In the genomic region with DNA sequence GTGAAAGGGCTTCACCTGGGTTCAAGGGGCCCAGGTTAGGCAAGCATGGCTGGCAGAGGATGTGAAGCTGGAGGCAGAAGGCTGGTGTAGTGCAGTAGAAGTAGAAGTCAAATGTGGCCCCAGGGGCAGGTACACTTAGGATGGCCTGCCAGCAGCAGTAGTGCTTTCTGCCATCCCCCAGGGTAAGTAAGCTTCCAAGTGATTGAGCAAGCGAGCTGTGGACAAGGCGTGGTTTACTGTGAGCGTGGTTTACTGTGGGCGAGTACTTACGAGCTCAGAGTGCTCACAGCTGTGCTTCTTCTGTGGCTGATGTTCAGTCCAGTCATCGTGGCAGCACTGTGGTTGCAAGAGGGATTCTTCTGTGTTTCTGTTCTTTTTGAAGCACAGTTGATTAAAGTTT, we compare ENCODE assay signal across 12 mouse cellular contexts.
DNase-seq lines count a peak whose midpoint lies in the region; ATAC-seq lines count a peak whose summit lies in the region.
"Had no signal": no experiment of that assay in that cellular context is flagged by ENCODE, and none has a peak within 500 bp of the region (broad histone marks: within the 10 kb centered on the region; RNA-seq: fewer than 3 reads in every experiment).

No protein-coding gene starts in this region.

- 79% methylated on average over 6 of the region's 6 CpGs for WGBS in heart, embryonic 11.5 days (ENCODE audit: insufficient replicate concordance)

- no peak overlapping the region for H3K4me2 ChIP-seq in heart, embryonic 11.5 days
- H3K4me2 ChIP-seq: embryonic facial prominence, embryonic 12.5 days; liver, embryonic 15.5 days had no signal

- no peak overlapping the region for H3K27ac ChIP-seq in heart, embryonic 11.5 days (ENCODE audit: low read depth, low read length)
- H3K27ac ChIP-seq: embryonic facial prominence, embryonic 12.5 days; liver, embryonic 15.5 days had no signal

- no peaks in the 10 kb centered on the region for H3K36me3 ChIP-seq in heart, embryonic 11.5 days (ENCODE audit: control insufficient read depth, insufficient read depth, low read length)
- H3K36me3 ChIP-seq: embryonic facial prominence, embryonic 12.5 days had no signal

- H3K4me1 ChIP-seq in heart, embryonic 11.5 days (ENCODE audit: control insufficient read depth, insufficient read depth, low read length), result peaks cover 43% of the 10 kb centered on the region

- H3K27me3 ChIP-seq in heart, embryonic 11.5 days (ENCODE audit: control insufficient read depth, insufficient read depth, low read length), result no peaks in the 10 kb centered on the region
- H3K27me3 ChIP-seq: embryonic facial prominence, embryonic 12.5 days; liver, embryonic 15.5 days had no signal

- ATAC-seq in heart, embryonic 11.5 days (replicated peaks; ENCODE audit: insufficient number of reproducible peaks, low FRiP score, low TSS enrichment), result no peak
- no peak for ATAC-seq in frontal cortex, adult (ENCODE audit: low TSS enrichment)

- no peak overlapping the region for H3K9ac ChIP-seq in heart, embryonic 11.5 days (ENCODE audit: low read depth, low read length)
- H3K9ac ChIP-seq: embryonic facial prominence, embryonic 12.5 days; liver, embryonic 15.5 days had no signal

- peak; percentile 98 for DNase-seq in heart, adult 11 months
- DNase-seq in 3T3-L1 (ENCODE audit: low read depth, low spot score), result peak; percentile 94
- DNase-seq in fibroblast of lung, adult 2 months (ENCODE audit: low read depth), result peak; percentile 74
- DNase-seq in lung, postnatal 10 days, result peak; percentile 65
- DNase-seq in layer of hippocampus, postnatal 25 days (ENCODE audit: extremely low spot score in 1 of 2, low spot score in 1 of 2), result no peak
- no peak for DNase-seq in layer of hippocampus, postnatal 10 days (ENCODE audit: low spot score in 2 of 2)
- DNase-seq: kidney, postnatal 4 days; thymus, postnatal 25 days had no signal

- H3K4me3 ChIP-seq in heart, embryonic 11.5 days (ENCODE audit: low read depth, low read length), result no peak overlapping the region
- H3K4me3 ChIP-seq: embryonic facial prominence, embryonic 12.5 days; liver, embryonic 15.5 days had no signal

- H3K9me3 ChIP-seq in heart, embryonic 11.5 days (replicated peaks; ENCODE audit: control insufficient read depth, low read length), result no peaks in the 10 kb centered on the region
- H3K9me3 ChIP-seq: embryonic facial prominence, embryonic 12.5 days; liver, embryonic 15.5 days had no signal

Comparison
In these comparisons a context has a peak if more than half of its experiments do, and no peak if none do; other contexts are left out.
1. DNase-seq: peak in heart, adult 11 months (single experiment), 3T3-L1 (single experiment), fibroblast of lung, adult 2 months (single experiment) and lung, postnatal 10 days (single experiment); none in layer of hippocampus, postnatal 25 days (0 of 2) and layer of hippocampus, postnatal 10 days (0 of 2).